Mouse (Mus musculus): ENCODE measurements around the gene Kctd7. TPM values are rescaled to one million over a fixed set of nuclear protein-coding genes. Genes with fewer than 3 reads are reported as not detected.
A peak's percentile ranks its signal among the peaks of the same experiment; 100 is the strongest.

Gene Kctd7
- polyA plus RNA-seq, 1 experiment from 2014 or later, result 6.0 TPM

DNA sequence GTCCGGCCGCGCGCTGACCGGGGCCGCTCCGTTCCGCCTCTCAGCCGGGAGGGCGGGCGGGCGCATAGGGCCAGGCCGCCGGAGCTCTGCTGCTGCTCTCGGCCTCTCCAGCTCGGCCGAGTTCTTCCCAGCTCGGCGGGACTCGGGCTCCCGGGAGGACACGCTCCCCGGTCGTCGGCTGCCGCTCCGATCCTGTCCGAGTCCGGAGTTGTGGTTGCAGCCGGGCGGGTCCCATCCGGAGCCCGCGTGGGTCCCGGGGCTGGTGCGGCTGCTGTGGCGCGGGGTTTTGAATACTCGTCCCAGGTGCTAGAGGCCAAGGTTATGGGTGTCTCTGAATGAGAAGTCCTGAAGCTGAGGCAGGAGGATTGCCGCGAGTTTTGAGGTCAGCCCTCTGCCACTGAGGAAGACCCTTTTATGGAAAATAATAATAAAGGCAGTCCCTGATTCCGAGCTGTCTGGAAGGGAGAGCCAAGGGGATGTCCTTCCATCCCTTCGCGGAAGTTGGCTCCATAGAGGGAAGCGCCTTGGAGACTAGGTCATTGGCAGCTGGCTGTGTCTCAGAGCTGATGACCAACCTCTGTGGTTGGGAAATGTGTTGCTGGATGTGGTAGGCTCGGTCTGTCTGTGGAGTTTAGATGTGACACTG lies 27.4 kb downstream of the Kctd7 start:
- peaks cover 77% of the 10 kb centered on the region for H3K4me1 ChIP-seq (replicated peaks)
- peak overlapping the region; percentile 98 for H3K9ac ChIP-seq
- no peaks in the 10 kb centered on the region for H3K9me3 ChIP-seq (replicated peaks)
- WGBS (ENCODE audit: insufficient replicate concordance), result under 1% methylated on average over 46 of the region's 46 CpGs
- peak overlapping the region; percentile 100 for H3K27ac ChIP-seq (replicated peaks)
- 0 out of 2 replicates have a peak, but pooled peaks cover 6% of the 10 kb centered on the region for H3K36me3 ChIP-seq (replicated peaks)
- ATAC-seq (ENCODE audit: insufficient read depth), result no peak
- H3K4me2 ChIP-seq, result peak overlapping the region; percentile 84
- H3K27me3 ChIP-seq, result no peaks in the 10 kb centered on the region
- peak overlapping the region; percentile 96 for H3K4me3 ChIP-seq (replicated peaks)

DNA sequence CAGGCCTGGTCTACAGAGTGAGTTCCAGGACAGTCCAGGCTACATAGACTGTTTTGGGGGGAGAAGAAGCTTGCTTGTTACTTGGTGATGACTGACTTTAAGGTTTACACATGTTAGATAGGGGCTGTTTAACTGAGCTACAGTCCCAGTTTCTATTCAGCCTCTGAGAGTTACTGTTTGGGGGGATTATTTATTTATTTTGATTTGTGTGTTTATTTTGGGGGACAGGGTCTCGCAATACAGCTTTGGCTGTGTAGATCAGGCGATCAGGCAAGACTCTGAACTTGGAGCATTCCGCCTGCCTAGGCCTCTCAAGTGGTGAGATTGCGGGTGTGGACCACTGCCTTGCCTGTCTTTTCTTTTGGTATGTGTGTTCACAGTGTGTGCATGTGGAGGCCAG lies 28.4 kb downstream of the Kctd7 start:
- Histone ChIP-seq H3K9me3 (replicated peaks) (no peaks in the 10 kb centered on the region), H3K27me3 (no peaks in the 10 kb centered on the region), H3K36me3 (replicated peaks) (0 out of 2 replicates have a peak, but pooled peaks cover 6% of the 10 kb centered on the region), H3K9ac (peak overlapping the region; percentile 98), H3K4me3 (replicated peaks) (peak overlapping the region; percentile 96), H3K27ac (replicated peaks) (peak overlapping the region; percentile 100), H3K4me2 (peak overlapping the region; percentile 84), H3K4me1 (replicated peaks) (peaks cover 81% of the 10 kb centered on the region)
- 44% methylated on average over 4 of the region's 4 CpGs for WGBS (ENCODE audit: insufficient replicate concordance)
- ATAC-seq (ENCODE audit: insufficient read depth), result no peak

DNA sequence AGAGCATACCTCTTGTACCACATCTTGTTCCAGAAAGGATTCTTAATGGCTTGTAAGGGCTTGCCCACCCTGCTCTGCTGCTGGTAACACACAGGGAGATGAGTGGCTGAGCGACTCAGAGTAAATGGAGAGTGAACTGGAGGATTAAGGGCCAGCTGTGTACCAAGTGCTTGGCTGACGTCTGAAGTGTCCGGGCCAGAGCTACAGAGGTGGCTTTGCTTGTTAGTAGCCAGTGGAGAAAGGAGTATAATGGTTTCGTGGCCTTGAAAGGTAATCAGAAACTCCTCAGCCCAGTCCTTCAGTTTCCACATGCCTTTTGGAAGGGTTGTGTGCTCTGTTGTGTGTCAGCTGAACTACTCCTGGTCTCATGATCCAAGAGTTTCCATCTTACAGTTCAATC lies 33.2 kb downstream of the Kctd7 start:
- H3K36me3 ChIP-seq (replicated peaks), result peaks cover 6% of the 10 kb centered on the region; the same call in 1 of the 2 replicates
- H3K27me3 ChIP-seq, result no peaks in the 10 kb centered on the region
- no peaks in the 10 kb centered on the region for H3K9me3 ChIP-seq (replicated peaks)
- no peak overlapping the region for H3K27ac ChIP-seq (replicated peaks)
- no peak overlapping the region for H3K4me2 ChIP-seq
- H3K4me3 ChIP-seq (replicated peaks), result no peak overlapping the region
- H3K9ac ChIP-seq, result no peak overlapping the region
- ATAC-seq (ENCODE audit: insufficient read depth), result no peak
- WGBS (ENCODE audit: insufficient replicate concordance), result 75% methylated on average over 4 of the region's 4 CpGs
- H3K4me1 ChIP-seq (replicated peaks), result peaks cover 69% of the 10 kb centered on the region

DNA sequence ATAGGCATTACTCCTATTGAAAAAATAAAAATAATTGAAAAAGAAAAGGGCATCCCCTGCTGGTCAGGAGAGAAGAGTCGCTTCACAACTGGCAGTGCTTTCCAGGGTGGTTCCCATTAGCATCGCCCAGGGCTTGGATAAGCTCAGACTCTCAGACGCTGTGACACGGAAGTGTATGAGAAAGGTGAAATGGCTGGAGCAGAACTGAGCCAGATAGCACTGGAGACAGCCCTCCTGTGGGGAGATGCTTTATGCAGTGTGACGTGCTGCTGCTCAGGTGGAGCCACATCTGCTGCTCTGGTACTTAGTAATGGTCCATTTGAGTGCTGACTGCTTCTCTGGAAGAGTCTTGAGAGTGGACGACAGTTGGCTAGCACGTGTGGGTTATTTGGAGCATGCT lies 35.7 kb downstream of the Kctd7 start:
- WGBS (ENCODE audit: insufficient replicate concordance), result 78% methylated on average over 7 of the region's 7 CpGs
- no peak overlapping the region for H3K27ac ChIP-seq (replicated peaks)
- H3K4me1 ChIP-seq (replicated peaks), result peaks cover 66% of the 10 kb centered on the region
- H3K4me3 ChIP-seq (replicated peaks), result no peak overlapping the region
- H3K36me3 ChIP-seq (replicated peaks), result peaks cover 6% of the 10 kb centered on the region; the same call in 1 of the 2 replicates
- no peaks in the 10 kb centered on the region for H3K27me3 ChIP-seq
- H3K9ac ChIP-seq, result no peak overlapping the region
- H3K9me3 ChIP-seq (replicated peaks), result no peaks in the 10 kb centered on the region
- ATAC-seq (ENCODE audit: insufficient read depth), result no peak
- no peak overlapping the region for H3K4me2 ChIP-seq

DNA sequence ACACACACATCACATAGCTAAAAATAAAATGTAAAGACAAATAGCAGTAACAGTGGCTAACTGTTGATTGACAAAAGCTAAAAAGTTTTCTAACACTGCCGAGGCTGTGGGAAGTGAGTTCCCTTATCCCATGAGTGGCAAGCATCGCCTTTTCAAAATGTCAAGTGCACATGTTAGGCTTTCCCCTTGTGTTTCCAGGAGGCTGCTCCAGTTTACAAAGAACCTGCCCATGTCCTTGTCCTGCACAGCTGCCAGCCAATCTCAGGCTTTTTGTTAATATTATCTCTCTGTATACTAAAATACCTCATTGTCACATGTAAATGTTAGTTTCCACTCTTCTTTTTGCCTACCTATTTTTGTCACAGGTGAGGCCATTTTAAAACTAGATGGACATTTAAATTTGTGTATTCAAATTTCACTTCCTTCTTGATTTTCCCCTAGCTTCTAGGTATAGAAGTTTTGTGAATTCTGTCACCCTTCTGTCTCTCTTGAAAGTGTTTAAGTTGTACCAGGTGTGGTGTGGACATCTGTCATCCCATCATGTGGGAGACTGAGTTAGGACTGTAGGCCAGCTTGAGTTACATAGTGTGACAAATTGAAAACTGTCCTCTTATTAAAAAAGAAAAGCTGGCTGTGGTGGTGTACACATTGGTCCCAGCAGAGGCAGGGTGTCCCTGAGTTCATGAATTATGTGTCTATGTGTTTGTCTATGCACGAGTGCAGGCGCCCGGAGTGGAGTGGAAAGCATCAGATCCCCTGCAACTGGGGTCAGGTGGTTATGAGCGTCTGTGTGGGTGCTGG lies 37.3 kb downstream of the Kctd7 start:
- 79% methylated on average over 6 of the region's 6 CpGs for WGBS (ENCODE audit: insufficient replicate concordance)
- no peak for ATAC-seq (ENCODE audit: insufficient read depth)
- Histone ChIP-seq H3K36me3 (replicated peaks) (peaks cover 4% of the 10 kb centered on the region; the same call in 1 of the 2 replicates), H3K9me3 (replicated peaks) (no peaks in the 10 kb centered on the region), H3K4me3 (replicated peaks) (no peak overlapping the region), H3K27me3 (no peaks in the 10 kb centered on the region), H3K9ac (no peak overlapping the region), H3K27ac (replicated peaks) (no peak overlapping the region), H3K4me1 (replicated peaks) (peaks cover 70% of the 10 kb centered on the region), H3K4me2 (no peak overlapping the region)

DNA sequence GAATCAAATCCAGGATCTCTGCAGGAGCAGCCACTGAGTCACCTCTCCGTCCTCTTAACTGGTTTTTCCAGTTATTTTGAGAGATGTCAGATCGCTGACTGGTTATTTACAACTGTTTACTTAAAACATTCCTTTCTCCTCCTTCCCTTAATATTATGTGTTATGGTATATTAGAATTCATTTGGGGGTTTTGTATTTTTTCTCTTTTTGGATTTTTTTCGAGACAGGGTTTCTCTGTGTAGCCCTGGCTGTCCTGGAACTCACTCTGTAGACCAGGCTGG lies 37.8 kb downstream of the Kctd7 start:
- WGBS (ENCODE audit: insufficient replicate concordance), result 79% methylated on average over 3 of the region's 3 CpGs
- H3K9ac ChIP-seq, result no peak overlapping the region

DNA sequence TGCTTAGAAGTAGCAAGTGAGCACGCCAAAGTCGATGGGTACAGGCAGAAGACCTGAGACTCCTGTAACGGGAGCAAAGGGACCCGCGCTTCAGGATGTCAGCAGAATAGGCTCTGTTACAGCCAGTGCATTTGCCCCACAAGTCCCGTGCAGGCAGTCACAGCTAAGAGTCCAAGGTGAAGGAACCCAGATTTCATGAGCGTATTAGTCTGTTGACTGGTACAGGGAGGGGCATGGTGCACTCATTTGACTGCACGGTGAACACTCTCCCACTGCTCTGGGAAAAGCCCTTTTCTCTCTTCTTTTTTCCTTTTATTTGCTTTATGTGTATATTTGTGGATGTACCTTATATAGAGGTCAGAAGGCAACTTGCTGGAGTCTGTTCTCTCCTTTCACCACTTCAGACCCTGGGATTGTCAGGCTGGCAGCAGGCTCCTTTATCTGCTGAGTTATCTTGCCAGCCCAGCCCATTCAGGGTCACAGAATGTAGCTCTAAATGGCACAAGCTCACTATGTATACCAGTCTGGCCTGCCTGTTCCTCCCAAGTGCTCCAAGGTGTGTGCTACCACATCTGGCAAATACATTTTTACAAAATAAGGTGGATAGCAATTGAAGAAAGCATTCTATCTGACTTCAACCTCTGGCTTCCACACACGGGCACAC lies 39.7 kb downstream of the Kctd7 start:
- Histone ChIP-seq H3K4me1 (replicated peaks) (peaks cover 56% of the 10 kb centered on the region), H3K9ac (no peak overlapping the region), H3K4me2 (peak overlapping the region; percentile 8; the same call in 1 of the 2 replicates), H3K27me3 (no peaks in the 10 kb centered on the region), H3K4me3 (replicated peaks) (no peak overlapping the region), H3K36me3 (replicated peaks) (peaks cover 25% of the 10 kb centered on the region), H3K9me3 (replicated peaks) (no peaks in the 10 kb centered on the region), H3K27ac (replicated peaks) (0 out of 2 replicates have a peak overlapping the region, but pooled peaks have one; percentile 6)
- no peak for ATAC-seq (ENCODE audit: insufficient read depth)
- 74% methylated on average over 9 of the region's 9 CpGs for WGBS (ENCODE audit: insufficient replicate concordance)

More for the DNA sequence above, 37.8 kb downstream of the Kctd7 start:
- Histone ChIP-seq H3K27me3 (no peaks in the 10 kb centered on the region), H3K9me3 (replicated peaks) (no peaks in the 10 kb centered on the region), H3K4me3 (replicated peaks) (no peak overlapping the region), H3K36me3 (replicated peaks) (peaks cover 7% of the 10 kb centered on the region), H3K4me2 (no peak overlapping the region), H3K4me1 (replicated peaks) (peaks cover 70% of the 10 kb centered on the region), H3K27ac (replicated peaks) (no peak overlapping the region)
- ATAC-seq (ENCODE audit: insufficient read depth), result no peak

DNA sequence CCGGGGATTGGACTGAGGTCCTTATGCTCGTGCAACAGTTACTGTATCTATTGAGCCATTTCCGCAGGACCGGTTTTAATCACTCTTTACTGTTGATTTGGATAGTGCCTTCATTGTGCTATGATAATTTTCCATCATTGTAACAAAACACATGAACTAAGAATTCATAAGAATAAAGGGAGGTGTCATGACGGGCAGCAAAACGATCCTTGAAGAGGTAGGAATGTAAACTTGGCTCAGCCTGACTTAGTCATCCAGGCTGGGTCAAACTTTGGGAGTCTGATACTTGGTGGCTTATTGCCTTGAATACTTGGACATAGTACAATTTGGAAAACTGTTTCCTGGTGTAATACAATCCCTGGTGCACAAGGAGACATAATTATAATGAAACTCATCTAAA lies 40.7 kb downstream of the Kctd7 start:
- peaks cover 50% of the 10 kb centered on the region for H3K4me1 ChIP-seq (replicated peaks)
- H3K4me2 ChIP-seq, result no peak overlapping the region
- peaks cover 35% of the 10 kb centered on the region for H3K36me3 ChIP-seq (replicated peaks)
- no peaks in the 10 kb centered on the region for H3K9me3 ChIP-seq (replicated peaks)
- H3K27ac ChIP-seq (replicated peaks), result no peak overlapping the region
- no peaks in the 10 kb centered on the region for H3K27me3 ChIP-seq
- no peak overlapping the region for H3K9ac ChIP-seq
- H3K4me3 ChIP-seq (replicated peaks), result no peak overlapping the region
- WGBS (ENCODE audit: insufficient replicate concordance), result 80% methylated on average over 6 of the region's 6 CpGs
- no peak for ATAC-seq (ENCODE audit: insufficient read depth)

DNA sequence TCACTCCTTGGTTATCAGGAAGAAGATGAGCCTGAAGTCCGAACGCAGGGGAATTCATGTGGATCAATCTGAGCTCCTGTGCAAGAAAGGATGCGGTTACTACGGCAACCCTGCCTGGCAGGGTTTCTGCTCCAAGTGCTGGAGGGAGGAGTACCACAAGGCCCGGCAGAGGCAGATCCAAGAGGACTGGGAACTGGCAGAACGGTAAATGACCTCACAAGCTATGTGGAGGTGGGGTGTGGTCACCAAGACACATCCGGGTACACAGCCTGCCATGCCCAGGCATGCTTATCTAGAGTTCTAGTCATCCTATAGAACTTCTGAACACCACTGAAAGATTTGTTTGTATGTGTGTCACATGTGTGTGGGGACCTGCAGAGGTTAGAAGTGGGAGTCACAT lies 42.7 kb downstream of the Kctd7 start:
- H3K4me1 ChIP-seq (replicated peaks), result peaks cover 42% of the 10 kb centered on the region
- no peak overlapping the region for H3K4me3 ChIP-seq (replicated peaks)
- peak; percentile 56; the same call in 1 of the 2 replicates for ATAC-seq (ENCODE audit: insufficient read depth)
- no peak overlapping the region for H3K9ac ChIP-seq
- H3K27ac ChIP-seq (replicated peaks), result no peak overlapping the region
- H3K27me3 ChIP-seq, result no peaks in the 10 kb centered on the region
- no peaks in the 10 kb centered on the region for H3K9me3 ChIP-seq (replicated peaks)
- H3K4me2 ChIP-seq, result no peak overlapping the region
- H3K36me3 ChIP-seq (replicated peaks), result peaks cover 55% of the 10 kb centered on the region
- 70% methylated on average over 7 of the region's 7 CpGs for WGBS (ENCODE audit: insufficient replicate concordance)

DNA sequence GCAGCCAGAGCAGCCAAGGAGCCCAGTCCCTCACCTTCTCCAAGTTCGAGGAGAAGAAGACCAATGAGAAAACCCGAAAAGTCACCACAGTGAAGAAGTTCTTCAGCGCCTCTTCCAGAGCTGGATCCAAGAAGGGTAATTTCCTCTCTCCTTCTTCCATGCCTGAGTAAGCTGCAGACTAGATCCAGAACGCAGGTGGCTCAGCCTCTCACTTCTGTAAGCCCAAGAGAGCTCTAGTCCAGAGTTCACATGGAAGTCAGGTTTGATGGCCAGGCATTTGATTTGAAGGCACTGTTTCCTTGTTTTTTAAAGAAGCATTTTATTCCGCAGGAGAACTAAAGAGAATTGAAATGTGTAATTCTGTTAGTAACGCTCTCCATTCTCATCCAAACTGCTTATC lies 46.2 kb downstream of the Kctd7 start:
- H3K4me1 ChIP-seq (replicated peaks), result peaks cover 16% of the 10 kb centered on the region
- H3K9ac ChIP-seq, result no peak overlapping the region
- no peak overlapping the region for H3K4me3 ChIP-seq (replicated peaks)
- H3K4me2 ChIP-seq, result no peak overlapping the region
- no peaks in the 10 kb centered on the region for H3K27me3 ChIP-seq
- 81% methylated on average over 6 of the region's 6 CpGs for WGBS (ENCODE audit: insufficient replicate concordance)
- no peaks in the 10 kb centered on the region for H3K9me3 ChIP-seq (replicated peaks)
- peaks cover 85% of the 10 kb centered on the region for H3K36me3 ChIP-seq (replicated peaks)
- no peak for ATAC-seq (ENCODE audit: insufficient read depth)
- H3K27ac ChIP-seq (replicated peaks), result no peak overlapping the region

DNA sequence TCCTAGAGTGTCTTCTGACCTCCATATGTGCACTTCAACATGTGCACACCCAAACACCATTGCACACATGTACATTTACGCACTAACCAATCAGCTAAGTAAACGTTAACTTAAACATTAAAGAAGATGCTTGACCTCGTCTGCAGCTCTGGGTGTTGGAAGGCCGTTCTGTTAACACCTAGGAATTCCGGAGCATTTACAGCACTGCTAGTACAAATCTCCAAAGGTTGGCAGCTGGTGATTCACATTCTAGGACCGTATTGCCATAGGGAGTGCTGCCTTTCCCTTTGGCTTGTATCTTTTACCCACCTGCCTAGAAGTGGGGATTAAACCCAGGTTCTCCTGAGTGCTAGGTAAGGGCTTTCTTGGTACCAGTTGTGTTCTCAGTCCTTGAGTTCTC lies 47.2 kb downstream of the Kctd7 start:
- peaks cover 13% of the 10 kb centered on the region for H3K4me1 ChIP-seq (replicated peaks)
- no peak overlapping the region for H3K27ac ChIP-seq (replicated peaks)
- 82% methylated on average over 6 of the region's 6 CpGs for WGBS (ENCODE audit: insufficient replicate concordance)
- peaks cover 95% of the 10 kb centered on the region for H3K36me3 ChIP-seq (replicated peaks)
- no peak overlapping the region for H3K4me3 ChIP-seq (replicated peaks)
- no peaks in the 10 kb centered on the region for H3K9me3 ChIP-seq (replicated peaks)
- H3K27me3 ChIP-seq, result no peaks in the 10 kb centered on the region
- no peak overlapping the region for H3K4me2 ChIP-seq
- H3K9ac ChIP-seq, result no peak overlapping the region
- ATAC-seq (ENCODE audit: insufficient read depth), result no peak

All from liver, embryonic 15.5 days (tissue).